Mouse (Mus musculus): ENCODE results near the gene Zfp260. TPM values are rescaled to one million over a fixed set of nuclear protein-coding genes. Genes with fewer than 3 reads are reported as not detected.

Gene Zfp260
- 41.1 and 42.5 TPM in 2 replicates for polyA plus RNA-seq (2012; rRNA removed)

DNA sequence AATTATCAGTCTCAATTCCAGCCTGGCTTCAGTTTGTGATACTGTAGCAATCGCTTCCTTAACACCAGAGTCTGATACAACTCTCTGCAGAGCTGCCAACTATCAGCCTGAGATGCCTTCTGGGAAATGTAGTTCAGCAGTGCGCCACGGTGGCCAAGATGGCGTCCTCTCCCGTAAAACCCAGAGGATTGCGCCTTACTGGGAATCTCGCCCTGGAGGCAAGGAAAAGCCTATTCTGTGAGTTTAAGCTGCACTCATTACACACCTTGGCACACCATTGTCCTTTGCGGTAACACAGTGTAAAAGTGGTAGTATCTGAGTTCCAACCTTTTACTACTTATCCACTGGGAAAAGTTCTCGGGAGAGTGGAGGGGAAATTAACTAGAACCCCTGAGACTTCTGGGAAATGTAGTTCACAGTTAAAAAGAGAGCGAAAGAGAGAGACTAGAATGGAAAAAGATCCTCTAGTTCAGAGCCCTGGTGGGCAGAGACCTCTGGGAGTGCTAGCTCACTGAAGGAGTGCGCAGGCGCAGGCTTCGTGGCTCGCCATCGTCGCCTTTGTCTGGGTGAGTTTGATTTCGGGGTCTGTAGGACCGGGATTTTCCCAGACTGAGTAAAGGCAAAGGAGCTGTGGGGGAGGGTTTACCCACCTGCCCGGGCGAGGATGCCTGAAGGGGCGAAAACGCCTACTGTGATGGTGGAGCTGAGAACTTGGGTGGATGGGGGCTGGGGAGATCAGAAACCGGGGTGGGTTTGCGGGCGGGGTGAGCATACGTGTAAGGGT lies at the start of gene Zfp260:
Gene Zfp260, plus strand, starts transcription at position 132 of the 784 bp plus-strand sequence.

DNA sequence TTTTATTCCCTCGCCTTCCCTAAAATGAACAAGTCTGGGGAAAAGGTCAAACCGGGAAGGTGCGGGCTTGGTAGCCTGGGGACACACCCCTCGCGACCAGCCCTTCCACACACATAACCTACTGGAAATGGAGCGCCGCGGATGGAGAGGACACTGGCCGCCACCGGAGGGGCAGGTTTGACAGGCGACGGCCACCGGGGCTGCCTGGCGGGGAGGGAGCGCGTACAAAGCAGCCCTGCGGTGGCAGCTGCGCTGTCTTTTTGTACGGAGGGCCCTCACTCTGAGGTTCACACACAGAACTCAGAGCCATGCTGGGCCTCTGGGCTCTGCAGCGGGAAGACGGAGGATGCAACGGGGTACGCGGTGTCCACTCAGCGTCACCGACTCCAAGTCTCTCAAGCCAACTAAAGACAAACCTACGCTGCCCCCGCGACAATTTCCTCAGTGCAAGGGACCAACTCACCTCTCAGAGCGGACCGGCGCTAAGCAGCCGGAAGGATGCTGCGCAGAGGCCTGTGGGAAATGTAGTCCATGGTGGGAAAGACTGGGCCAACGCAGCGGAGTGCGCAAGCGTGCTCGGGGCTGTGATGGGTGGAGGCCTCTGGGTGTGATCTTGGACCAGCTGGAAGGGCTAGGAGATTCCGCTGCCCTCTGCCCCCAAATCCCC lies 43.6 kb upstream of the Zfp260 start, which contains the start of gene Zfp14:
Gene Zfp14, minus strand, starts transcription at position 499 of the 667 bp plus-strand sequence.

DNA sequence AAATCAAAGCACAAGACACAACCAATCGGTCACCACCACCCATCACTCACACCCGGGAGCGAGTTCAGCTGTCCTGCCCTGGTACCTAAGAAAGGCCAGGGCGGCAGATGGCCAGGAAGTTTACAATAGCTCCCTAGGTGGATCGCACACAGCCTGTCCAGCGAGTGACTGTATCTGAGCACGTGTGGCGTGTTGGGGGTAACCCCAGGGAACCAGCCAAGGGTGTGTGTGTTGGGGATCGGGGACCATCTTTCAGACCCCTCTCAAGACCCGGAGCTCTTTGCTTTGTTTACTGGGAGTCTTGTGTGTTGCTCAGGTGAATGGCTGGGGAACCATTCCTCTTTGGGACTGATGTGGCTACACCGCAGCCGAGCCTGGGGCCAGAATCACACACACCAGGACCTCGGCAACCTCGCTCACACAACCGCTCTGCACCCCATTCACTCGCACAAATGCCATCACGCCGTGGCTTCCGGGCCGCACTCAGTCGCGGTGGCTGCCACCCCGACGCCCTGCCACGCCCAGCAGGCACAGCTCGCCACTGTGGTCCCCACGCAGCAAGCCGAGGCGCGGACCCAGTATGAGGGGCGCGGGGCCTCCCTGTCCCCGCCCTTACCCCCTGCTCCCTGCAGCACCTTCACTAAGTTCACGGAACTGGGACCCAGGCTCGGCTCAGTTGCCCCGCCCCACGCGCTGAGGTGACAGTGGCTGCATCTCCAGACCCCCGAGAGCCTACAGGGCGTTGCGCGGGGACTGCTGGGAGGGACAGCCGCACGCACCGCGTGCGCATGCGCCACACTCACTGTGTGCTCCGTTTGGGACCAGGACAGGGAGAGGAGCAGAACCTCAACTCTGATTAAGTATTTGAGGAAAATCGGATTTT lies 22.2 kb upstream of the Zfp260 start, which contains the start of gene Zfp82:
Gene Zfp82, minus strand, starts transcription at position 755 of the 883 bp plus-strand sequence.

DNA sequence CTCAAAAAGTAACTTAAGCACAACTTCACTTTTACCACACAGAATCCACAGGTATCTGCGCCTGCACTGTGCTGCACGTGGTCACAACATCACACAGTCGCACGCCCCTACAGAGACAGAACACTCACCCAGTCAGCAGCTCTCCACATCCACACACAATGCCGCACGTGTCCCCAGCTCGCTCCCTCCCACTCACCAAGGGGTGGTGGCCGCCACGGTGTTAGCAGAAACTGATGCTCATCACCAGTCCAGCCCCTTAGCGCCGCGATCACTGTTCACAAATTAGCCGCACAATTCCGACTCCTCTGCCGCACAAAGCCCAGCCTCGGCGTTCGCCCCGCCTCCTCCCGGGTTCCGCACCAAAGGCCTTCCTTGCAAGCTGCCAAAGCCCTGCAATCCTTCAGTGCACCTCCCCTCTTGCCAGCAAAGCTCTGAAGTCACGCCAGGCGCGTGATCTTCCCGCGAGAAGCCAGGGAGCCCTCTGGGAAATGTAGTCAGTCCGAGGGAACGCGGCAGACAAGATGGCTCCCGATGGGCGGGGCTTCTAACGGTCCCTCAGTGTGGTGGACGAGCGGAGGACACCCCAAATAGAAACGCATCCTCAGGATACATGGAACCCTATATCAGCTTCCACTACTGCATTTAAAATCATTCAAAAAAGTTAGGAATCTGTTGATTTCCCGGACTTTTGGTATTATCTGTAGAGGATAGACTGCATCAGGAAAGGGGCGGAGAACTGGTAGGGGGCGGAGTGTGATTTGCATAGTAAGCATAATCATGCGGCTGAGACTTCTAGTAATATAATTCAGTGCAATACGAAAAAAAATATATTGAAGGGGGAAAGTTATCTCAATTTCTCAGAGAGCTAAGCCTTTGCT lies 4.2 kb upstream of the Zfp260 start, which contains the start of the genes Gm26920 and Zfp566:
Gene Gm26920, minus strand, starts transcription at position 319 of the 878 bp plus-strand sequence.
Gene Zfp566, minus strand, starts transcription at position 436 of the 878 bp plus-strand sequence.

DNA sequence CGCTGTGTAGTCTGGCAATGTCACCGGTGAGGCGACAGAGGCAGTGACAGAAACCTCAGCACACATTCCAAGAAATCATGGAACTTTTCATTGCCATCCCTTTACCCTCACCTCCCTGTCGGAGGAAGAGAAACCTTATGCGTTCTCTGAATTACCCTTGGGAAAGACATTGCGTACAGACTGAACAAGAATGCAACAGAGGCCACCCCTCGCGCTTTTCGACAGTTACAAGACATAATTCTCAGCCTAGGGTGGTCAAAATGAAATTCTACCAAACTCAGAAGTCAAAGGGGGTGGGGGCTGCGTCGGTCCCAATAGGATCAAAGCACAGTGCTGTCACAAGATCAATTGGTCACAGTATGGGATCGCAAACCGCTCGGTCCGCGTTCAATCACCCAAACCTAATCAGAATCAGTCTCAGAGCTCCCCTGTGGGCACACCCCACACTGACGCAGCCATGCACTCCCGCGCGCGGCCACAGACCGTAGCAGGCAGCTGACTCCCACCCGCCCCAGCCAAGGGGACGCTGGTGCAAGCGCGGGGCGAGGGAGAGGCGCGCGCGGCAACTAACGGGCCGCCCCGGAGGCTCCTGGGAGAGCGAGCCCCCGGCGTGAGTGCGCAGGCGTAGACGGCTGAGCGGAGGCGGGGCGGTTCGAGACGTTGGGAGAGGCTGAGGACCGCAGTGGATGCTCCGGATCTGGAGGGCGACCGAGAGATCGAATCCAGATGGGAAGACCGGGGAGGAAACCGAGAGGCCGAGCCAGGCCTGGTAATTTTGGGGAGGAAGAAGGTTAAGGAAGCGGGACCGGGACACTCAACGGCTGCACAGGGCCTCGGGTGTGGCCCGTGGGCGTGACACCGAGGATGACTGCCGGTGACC lies 27.0 kb downstream of the Zfp260 start, which contains the start of gene Zfp382:
Gene Zfp382, plus strand, starts transcription at position 635 of the 880 bp plus-strand sequence.

Other genes with a start within 250 kb of the Zfp260 start
- 12.2 and 14.4 TPM in 2 replicates for gene Zfp940, start 241.1 kb upstream of the Zfp260 start, polyA plus RNA-seq (2012; rRNA removed)
- gene Zfp420, start 234.8 kb upstream of the Zfp260 start, polyA plus RNA-seq (2012; rRNA removed) = 19.3 and 20.7 TPM in 2 replicates
- 12.5 and 12.9 TPM in 2 replicates for gene Zfp27, start 188.2 kb upstream of the Zfp260 start, polyA plus RNA-seq (2012; rRNA removed)
- gene Zfp383, start 186.6 kb upstream of the Zfp260 start, polyA plus RNA-seq (2012; rRNA removed) = 14.5 and 15.1 TPM in 2 replicates
- gene Zfp74, start 140.7 kb upstream of the Zfp260 start, polyA plus RNA-seq (2012; rRNA removed) = 16.3 and 18.0 TPM in 2 replicates
- gene Zfp568, start 110.8 kb upstream of the Zfp260 start, polyA plus RNA-seq (2012; rRNA removed) = 4.2 and 5.2 TPM in 2 replicates
- gene Zfp14, start 43.4 kb upstream of the Zfp260 start, polyA plus RNA-seq (2012; rRNA removed) = 13.6 and 14.4 TPM in 2 replicates
- gene Zfp82, start 21.9 kb upstream of the Zfp260 start, polyA plus RNA-seq (2012; rRNA removed) = 5.2 and 5.8 TPM in 2 replicates
- gene Gm26920, start 4.4 kb upstream of the Zfp260 start, polyA plus RNA-seq (2012; rRNA removed) = 0.21 and 0.54 TPM in 2 replicates
- gene Zfp566, start 4.2 kb upstream of the Zfp260 start, polyA plus RNA-seq (2012; rRNA removed) = 11.0 and 11.6 TPM in 2 replicates
- gene Zfp382, start 27.2 kb downstream of the Zfp260 start, polyA plus RNA-seq (2012; rRNA removed) = 11.5 and 11.7 TPM in 2 replicates
- 66.7 and 71.2 TPM in 2 replicates for gene Zfp146, start 75.0 kb downstream of the Zfp260 start, polyA plus RNA-seq (2012; rRNA removed)
- gene Cox7a1, start 89.4 kb downstream of the Zfp260 start, polyA plus RNA-seq (2012; rRNA removed) = 2.9 and 6.4 TPM in 2 replicates
- 238 and 244 TPM in 2 replicates for gene Capns1, start 104.0 kb downstream of the Zfp260 start, polyA plus RNA-seq (2012; rRNA removed)
- gene Polr2i, start 137.2 kb downstream of the Zfp260 start, polyA plus RNA-seq (2012; rRNA removed) = 286 TPM in 2 replicates
- gene Tbcb, start 137.5 kb downstream of the Zfp260 start, polyA plus RNA-seq (2012; rRNA removed) = 204 and 220 TPM in 2 replicates
- gene Ovol3, start 140.9 kb downstream of the Zfp260 start, polyA plus RNA-seq (2012; rRNA removed) = 0.08 and 0.16 TPM in 2 replicates
- gene Thap8, start 185.3 kb downstream of the Zfp260 start, polyA plus RNA-seq (2012; rRNA removed) = 0.16 and 0.28 TPM in 2 replicates
- gene Wdr62, start 185.6 kb downstream of the Zfp260 start, polyA plus RNA-seq (2012; rRNA removed) = 8.5 and 9.6 TPM in 2 replicates
- 222 and 254 TPM in 2 replicates for gene Clip3, start 197.0 kb downstream of the Zfp260 start, polyA plus RNA-seq (2012; rRNA removed)
- gene Alkbh6, start 213.9 kb downstream of the Zfp260 start, polyA plus RNA-seq (2012; rRNA removed) = 121 TPM in 2 replicates
- gene Syne4, start 220.0 kb downstream of the Zfp260 start, polyA plus RNA-seq (2012; rRNA removed) = 21.0 and 25.5 TPM in 2 replicates
- 0.36 and 0.45 TPM in 2 replicates for gene E130208F15Rik, start 227.0 kb downstream of the Zfp260 start, polyA plus RNA-seq (2012; rRNA removed)
- 15.9 and 17.6 TPM in 2 replicates for gene Sdhaf1, start 229.1 kb downstream of the Zfp260 start, polyA plus RNA-seq (2012; rRNA removed)

Data from central nervous system, embryonic 18 days (tissue).